Mouse (Mus musculus) kidney, embryonic 16.5 days (tissue): ENCODE data around the gene Gpr132. TPM values are rescaled to one million over a fixed set of nuclear protein-coding genes. Genes with fewer than 3 reads are reported as not detected.

Experiments
- ATAC-seq: fragments of 200-750 bp; cut with Nextera tagmentation; 2 replicates; pipeline ENCODE4 v1.8.0; 2017; ENCODE audit warnings: moderate TSS enrichment; ENCODE audit not compliant: low FRiP score, low TSS enrichment
- H3K27ac ChIP-seq: fragments of 300-500 bp; sonication (generic); 2 replicates; pipeline ENCODE4 v1.5.1; 2014; ENCODE audit warnings: low read length
- H3K27me3 ChIP-seq: fragments of 300-500 bp; sonication (generic); 2 replicates; pipeline ENCODE4 v1.6.1; 2014; ENCODE audit warnings: low read length, control low read depth, mixed read lengths; ENCODE audit not compliant: insufficient read depth
- H3K36me3 ChIP-seq: fragments of 300-500 bp; sonication (generic); 2 replicates; pipeline ENCODE4 v1.6.1; 2014; ENCODE audit warnings: low read length, control low read depth, mixed read lengths; ENCODE audit not compliant: insufficient read depth
- H3K4me1 ChIP-seq: fragments of 300-500 bp; sonication (generic); 2 replicates; pipeline ENCODE4 v1.6.1; 2014; ENCODE audit warnings: low read length, control low read depth, mixed read lengths; ENCODE audit not compliant: insufficient read depth
- H3K4me2 ChIP-seq: fragments of 300-500 bp; sonication (generic); replicated peaks from 2 replicates; pipeline ENCODE4 v1.6.1; 2014; ENCODE audit warnings: low read depth, low read length
- H3K4me3 ChIP-seq: fragments of 300-500 bp; sonication (generic); 2 replicates; pipeline ENCODE4 v1.5.1; 2014; ENCODE audit warnings: mild to moderate bottlenecking, low read length
- H3K9ac ChIP-seq: fragments of 300-500 bp; sonication (generic); replicated peaks from 2 replicates; pipeline ENCODE4 v1.6.1; 2014; ENCODE audit warnings: low read length
- H3K9me3 ChIP-seq: fragments of 300-500 bp; sonication (generic); 2 replicates; pipeline ENCODE4 v1.6.1; 2016; ENCODE audit warnings: low read length, control low read depth
- WGBS: fragments of 180-500 bp; shearing (Covaris S2); extraction: QIAGEN DNeasy Blood & Tissue Kit; methylation state at CpG from one replicate; pipeline ENCODE4 v1.1.7; 2014; 5-methylcytosine and 5-hydroxymethylcytosine counted together
- polyA plus RNA-seq: library from polyadenylated mRNA; unstranded; fragments of >200 nt; fragmentation: Nextera tagmentation; extraction: Ambion mirVana; gene quantifications from 2 replicates; pipeline ENCODE4 v1.2.1, GENCODE M21; 2015

The Gpr132 gene
- polyA plus RNA-seq, 1 experiment from 2014 or later = 0.22 TPM

DNA sequence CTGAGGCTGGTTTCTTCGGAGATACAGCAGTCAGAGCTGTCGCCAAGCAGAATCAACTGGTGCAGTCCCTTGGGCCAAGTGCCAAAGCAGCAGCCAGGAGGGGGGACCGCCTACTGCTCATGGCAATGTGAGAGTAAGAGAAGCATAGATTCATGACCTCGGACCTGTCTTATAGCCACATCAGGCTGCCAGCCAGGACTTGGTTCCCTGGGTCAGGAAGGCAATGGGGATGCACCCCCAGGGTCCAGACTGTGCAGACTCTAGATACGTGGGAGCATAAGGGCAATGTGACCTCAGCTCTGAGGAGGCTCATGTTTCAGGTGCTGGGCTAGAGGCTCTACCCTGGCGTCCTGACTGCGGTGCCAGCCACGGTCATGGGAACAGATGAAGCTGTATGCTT, 35.9 kb upstream of the Gpr132 start:
- H3K27ac ChIP-seq = no peak overlapping the region
- no peak overlapping the region for H3K4me3 ChIP-seq
- no peaks in the 10 kb centered on the region for H3K27me3 ChIP-seq
- peak; percentile 49; the same call in 1 of the 2 replicates for ATAC-seq
- no peak overlapping the region for H3K4me2 ChIP-seq
- no peaks in the 10 kb centered on the region for H3K4me1 ChIP-seq
- H3K9ac ChIP-seq = no peak overlapping the region
- WGBS = 36% methylated on average over 8 of the region's 8 CpGs
- no peaks in the 10 kb centered on the region for H3K9me3 ChIP-seq
- peaks cover 3% of the 10 kb centered on the region; the same call in 1 of the 2 replicates for H3K36me3 ChIP-seq

DNA sequence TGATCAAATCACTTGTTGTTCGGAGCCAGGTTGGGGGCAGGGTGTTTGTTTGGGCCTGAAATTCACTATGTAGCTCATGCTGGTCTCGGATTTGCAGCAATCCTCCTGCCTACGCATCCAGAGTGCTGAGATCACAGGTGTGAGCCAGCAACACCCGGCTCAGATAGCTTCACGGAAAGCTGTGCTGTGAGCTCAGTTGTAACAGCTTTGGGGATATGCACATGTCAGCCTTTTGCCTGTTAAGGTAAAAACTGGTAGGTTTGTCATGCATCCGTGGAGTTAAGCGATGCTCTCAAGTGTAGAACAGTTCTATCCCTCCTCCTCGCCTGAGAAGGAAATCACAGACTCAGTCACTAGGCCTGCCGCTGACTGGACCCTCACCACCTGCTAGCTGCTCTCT, 32.6 kb upstream of the Gpr132 start:
- 78% methylated on average over 9 of the region's 9 CpGs for WGBS
- Histone ChIP-seq H3K27ac (no peak overlapping the region), H3K4me3 (no peak overlapping the region), H3K36me3 (no peaks in the 10 kb centered on the region), H3K4me2 (no peak overlapping the region), H3K4me1 (peaks cover 8% of the 10 kb centered on the region), H3K9ac (no peak overlapping the region), H3K9me3 (no peaks in the 10 kb centered on the region), H3K27me3 (peaks cover 11% of the 10 kb centered on the region)
- no peak for ATAC-seq

DNA sequence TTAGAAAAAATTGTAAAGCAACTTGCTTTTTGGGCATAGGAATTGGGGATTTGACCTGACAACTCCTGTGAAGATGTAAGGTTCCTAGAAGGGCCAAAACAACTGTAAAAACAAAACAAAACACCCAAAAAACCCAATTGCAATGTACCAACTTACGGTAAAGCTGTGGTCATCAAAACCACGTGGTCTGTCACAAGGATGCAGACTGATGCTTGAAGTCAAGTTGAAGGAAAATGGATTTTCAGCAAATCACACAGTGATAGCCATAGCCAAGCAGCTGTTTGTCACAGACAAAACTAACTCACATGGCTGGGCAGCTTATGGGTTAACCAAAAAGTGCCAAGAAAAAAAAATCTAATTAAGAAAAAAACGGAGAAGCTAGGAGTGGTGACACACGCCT, 30.9 kb upstream of the Gpr132 start:
- H3K27ac ChIP-seq = no peak overlapping the region
- H3K9ac ChIP-seq = no peak overlapping the region
- H3K4me1 ChIP-seq = peaks cover 8% of the 10 kb centered on the region
- no peaks in the 10 kb centered on the region for H3K36me3 ChIP-seq
- 52% methylated on average over 4 of the region's 4 CpGs for WGBS
- no peak overlapping the region for H3K4me3 ChIP-seq
- no peak for ATAC-seq
- H3K4me2 ChIP-seq = no peak overlapping the region
- H3K9me3 ChIP-seq = no peaks in the 10 kb centered on the region
- peaks cover 11% of the 10 kb centered on the region for H3K27me3 ChIP-seq

DNA sequence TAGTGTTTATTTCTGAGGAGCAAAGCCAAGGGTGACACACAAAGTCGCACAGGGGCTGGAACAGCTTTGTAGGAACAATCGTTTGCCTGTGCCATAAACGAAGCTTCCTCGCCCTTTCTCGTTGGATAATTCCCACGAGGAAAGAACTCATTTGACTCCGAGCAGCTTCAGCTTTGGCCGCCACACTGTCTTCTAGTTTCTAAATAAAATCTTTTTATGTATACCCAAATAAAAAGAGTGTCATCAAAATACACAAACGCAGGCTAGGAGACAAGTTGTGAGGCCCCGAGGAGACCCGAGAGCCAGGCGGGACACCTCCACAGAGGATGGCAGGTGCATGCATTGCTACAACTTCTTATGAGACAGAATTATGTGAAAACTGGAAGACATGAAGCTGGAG, 30.3 kb upstream of the Gpr132 start:
- ATAC-seq = no peak
- H3K4me2 ChIP-seq = peak overlapping the region; percentile 33

DNA sequence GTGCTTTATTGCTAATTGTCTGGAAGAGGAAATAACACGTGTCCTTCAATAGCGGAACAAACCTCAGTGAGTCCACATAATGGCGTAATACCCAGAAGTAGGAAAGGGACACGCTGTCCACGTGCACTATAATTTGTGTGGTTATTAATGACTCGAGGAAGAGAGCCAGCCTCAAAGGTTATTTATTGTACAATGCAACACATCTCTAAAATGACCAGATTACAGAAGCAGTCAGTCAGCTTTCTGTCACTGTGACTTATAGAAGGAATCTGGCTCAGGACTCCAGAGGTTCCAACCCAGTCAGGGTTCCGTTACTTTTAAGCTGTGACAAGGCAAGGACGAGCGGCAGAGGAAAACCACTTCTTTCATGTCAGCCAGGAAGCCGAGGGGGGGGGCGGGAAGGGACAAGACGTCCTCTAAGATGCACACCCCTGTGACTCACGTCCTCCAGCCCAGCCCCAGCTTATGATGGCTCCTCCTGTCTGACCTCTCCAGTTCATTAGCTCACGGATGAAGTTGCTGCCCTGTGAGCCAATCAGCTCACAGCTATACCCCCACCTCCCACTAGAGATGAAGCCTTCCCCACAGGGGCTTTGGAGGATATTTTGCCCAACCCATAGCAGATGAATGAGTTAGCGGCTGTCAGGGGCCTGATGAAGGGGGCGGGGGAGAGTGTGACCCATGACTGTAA, 29.6 kb upstream of the Gpr132 start:
- 18% methylated on average over 16 of the region's 16 CpGs for WGBS

More for the DNA sequence above, 30.3 kb upstream of the Gpr132 start:
- H3K27me3 ChIP-seq = peaks cover 11% of the 10 kb centered on the region
- 45% methylated on average over 12 of the region's 12 CpGs for WGBS
- H3K4me3 ChIP-seq = no peak overlapping the region
- H3K9ac ChIP-seq = no peak overlapping the region
- peaks cover 8% of the 10 kb centered on the region for H3K4me1 ChIP-seq
- no peak overlapping the region for H3K27ac ChIP-seq
- H3K36me3 ChIP-seq = no peaks in the 10 kb centered on the region
- no peaks in the 10 kb centered on the region for H3K9me3 ChIP-seq

DNA sequence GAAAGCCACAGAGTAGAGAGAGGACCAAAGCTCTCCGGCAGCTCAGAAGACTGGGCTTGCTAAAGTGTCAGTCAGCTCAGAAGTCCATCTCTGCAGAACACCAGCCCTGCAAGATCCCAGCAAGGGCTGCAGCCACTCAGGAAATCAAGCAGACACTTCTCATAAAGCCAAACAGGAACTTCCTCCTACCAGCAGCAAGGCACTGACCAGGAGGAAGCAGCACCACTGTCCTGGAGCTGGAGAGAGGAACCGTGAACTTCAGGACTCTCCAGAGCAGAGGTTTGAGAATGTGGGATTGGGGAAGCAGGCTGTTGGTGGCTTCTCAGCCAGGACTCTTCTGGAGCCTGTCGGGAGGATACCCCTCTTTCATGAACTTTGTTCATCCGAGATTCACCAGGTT, 26.9 kb upstream of the Gpr132 start:
- Histone ChIP-seq H3K4me2 (0 out of 2 replicates have a peak overlapping the region, but pooled peaks have one; percentile 16), H3K9ac (no peak overlapping the region), H3K4me3 (no peak overlapping the region), H3K9me3 (no peaks in the 10 kb centered on the region), H3K36me3 (no peaks in the 10 kb centered on the region), H3K4me1 (peaks cover 8% of the 10 kb centered on the region), H3K27me3 (peaks cover 11% of the 10 kb centered on the region), H3K27ac (peak overlapping the region; percentile 30; the same call in 1 of the 2 replicates)
- ATAC-seq = no peak
- 64% methylated on average over 4 of the region's 4 CpGs for WGBS

More for the DNA sequence above, 29.6 kb upstream of the Gpr132 start:
- Histone ChIP-seq H3K4me3 (no peak overlapping the region), H3K9ac (no peak overlapping the region), H3K36me3 (no peaks in the 10 kb centered on the region), H3K4me1 (peaks cover 8% of the 10 kb centered on the region), H3K9me3 (no peaks in the 10 kb centered on the region), H3K4me2 (peak overlapping the region; percentile 33), H3K27ac (peak overlapping the region; percentile 13; the same call in 1 of the 2 replicates), H3K27me3 (peaks cover 11% of the 10 kb centered on the region)
- ATAC-seq = peak; percentile 88

DNA sequence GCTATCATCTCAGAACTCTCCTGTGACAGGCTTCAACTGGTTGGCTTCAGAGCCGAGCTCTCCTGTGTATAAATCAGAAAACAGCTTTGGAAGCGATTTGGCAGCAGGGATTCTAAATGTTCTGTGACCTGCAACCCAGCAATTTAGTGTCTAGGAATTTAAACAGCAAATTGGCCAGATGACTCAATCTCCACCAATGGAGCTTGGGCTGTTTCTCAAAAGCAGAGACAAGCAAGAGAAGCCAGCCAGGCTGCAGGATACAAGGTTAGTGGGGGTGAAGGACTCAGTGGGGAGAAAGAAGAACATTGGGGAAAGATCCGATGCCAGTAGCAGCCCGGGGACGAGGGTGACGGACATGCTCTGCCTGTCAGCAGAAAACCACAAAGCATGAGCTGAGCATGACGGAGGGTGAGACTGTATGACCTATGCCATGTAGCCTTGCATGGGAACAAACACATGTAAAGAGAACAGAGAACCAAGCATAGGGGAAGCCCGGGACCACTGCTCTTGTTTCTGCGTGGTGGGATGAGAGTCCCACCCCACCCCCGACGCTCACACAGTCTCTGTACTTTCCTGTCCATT, 26.4 kb upstream of the Gpr132 start:
- Histone ChIP-seq H3K4me3 (no peak overlapping the region), H3K9ac (no peak overlapping the region), H3K36me3 (no peaks in the 10 kb centered on the region), H3K4me2 (no peak overlapping the region), H3K27me3 (peaks cover 11% of the 10 kb centered on the region), H3K27ac (no peak overlapping the region), H3K9me3 (no peaks in the 10 kb centered on the region), H3K4me1 (peaks cover 8% of the 10 kb centered on the region)
- no peak for ATAC-seq
- 66% methylated on average over 11 of the region's 11 CpGs for WGBS

DNA sequence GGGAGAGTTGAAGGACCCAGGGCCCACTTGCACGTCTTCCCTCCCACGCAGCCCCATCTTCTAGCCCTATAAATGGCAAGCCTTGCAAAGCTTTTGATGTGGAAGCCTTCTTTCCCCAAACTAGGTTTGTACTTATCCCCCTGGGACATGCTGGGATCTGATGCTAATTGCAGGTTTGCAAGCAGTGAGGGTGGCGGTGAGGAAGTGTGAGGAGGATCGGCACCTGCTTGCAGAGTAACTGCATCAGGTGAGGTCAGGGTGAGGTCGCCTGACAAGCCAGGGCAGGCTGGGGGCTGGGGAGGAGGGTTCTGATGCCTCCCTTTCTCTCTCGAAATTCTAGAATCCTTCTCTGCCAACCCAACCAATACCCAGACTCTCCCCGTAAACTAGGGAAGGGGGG, 17.4 kb upstream of the Gpr132 start:
- no peaks in the 10 kb centered on the region for H3K4me1 ChIP-seq
- H3K36me3 ChIP-seq = no peaks in the 10 kb centered on the region

DNA sequence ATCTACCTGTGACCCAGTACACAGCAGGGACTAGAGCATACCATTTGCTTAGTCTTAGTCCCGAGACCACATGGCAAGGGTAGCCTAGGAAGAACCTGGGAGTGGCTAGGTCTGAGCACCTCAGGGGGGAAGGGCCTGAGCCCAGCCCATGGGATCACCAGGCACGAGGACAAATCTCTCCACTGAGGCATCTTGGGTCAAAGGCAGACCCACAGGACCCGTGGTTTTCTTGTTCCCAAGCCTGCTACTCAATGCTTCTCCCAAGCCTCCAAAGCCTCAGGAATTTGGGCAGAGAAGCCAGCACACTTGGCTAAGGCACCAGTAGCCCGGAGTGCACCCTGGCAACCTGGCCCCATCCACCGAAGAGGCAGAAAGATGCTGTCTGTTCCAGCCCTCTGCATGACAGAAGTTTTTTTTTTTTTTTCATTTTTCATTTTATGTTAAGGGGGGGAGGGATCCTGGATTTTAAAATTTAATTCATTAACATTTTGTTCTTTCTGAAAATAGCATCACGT, 13.3 kb upstream of the Gpr132 start:
- H3K4me1 ChIP-seq = peaks cover 16% of the 10 kb centered on the region
- H3K4me2 ChIP-seq = no peak overlapping the region
- ATAC-seq = no peak
- H3K36me3 ChIP-seq = no peaks in the 10 kb centered on the region
- H3K27me3 ChIP-seq = peaks cover 32% of the 10 kb centered on the region
- no peaks in the 10 kb centered on the region for H3K9me3 ChIP-seq
- H3K9ac ChIP-seq = no peak overlapping the region
- WGBS = 74% methylated on average over 6 of the region's 6 CpGs
- no peak overlapping the region for H3K27ac ChIP-seq
- H3K4me3 ChIP-seq = no peak overlapping the region

More for the DNA sequence above, 17.4 kb upstream of the Gpr132 start:
- H3K4me2 ChIP-seq = no peak overlapping the region
- peaks cover 3% of the 10 kb centered on the region; the same call in 1 of the 2 replicates for H3K9me3 ChIP-seq
- WGBS = 41% methylated on average over 7 of the region's 7 CpGs
- no peak overlapping the region for H3K4me3 ChIP-seq
- ATAC-seq = no peak
- H3K9ac ChIP-seq = no peak overlapping the region
- H3K27me3 ChIP-seq = 0 out of 2 replicates have a peak, but pooled peaks cover 3% of the 10 kb centered on the region
- H3K27ac ChIP-seq = no peak overlapping the region

DNA sequence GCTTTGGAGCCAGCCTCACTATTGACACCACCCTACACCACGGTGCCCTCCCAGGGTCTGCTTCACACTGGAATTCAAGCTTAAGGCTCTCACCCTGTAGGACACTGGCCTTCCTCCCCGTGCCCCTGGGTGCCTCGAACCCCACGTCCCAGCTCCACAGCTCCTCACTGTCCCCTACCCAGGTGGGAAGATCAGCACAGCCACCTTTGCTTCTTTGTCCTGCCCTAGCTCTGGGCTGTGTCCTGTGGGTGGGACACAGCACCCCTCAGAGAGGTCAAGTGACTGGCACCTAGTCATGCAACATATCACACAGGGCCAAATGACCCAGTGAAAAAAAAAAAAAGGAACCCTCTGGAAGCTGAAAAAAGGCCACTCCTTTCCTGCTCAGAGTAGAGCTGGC, 12.6 kb upstream of the Gpr132 start:
- no peak overlapping the region for H3K4me3 ChIP-seq
- peaks cover 39% of the 10 kb centered on the region for H3K27me3 ChIP-seq
- no peak overlapping the region for H3K9ac ChIP-seq
- no peaks in the 10 kb centered on the region for H3K36me3 ChIP-seq
- no peak for ATAC-seq
- 88% methylated on average over 4 of the region's 4 CpGs for WGBS
- H3K9me3 ChIP-seq = no peaks in the 10 kb centered on the region
- H3K4me1 ChIP-seq = peaks cover 21% of the 10 kb centered on the region
- no peak overlapping the region for H3K4me2 ChIP-seq
- H3K27ac ChIP-seq = no peak overlapping the region
